Mouse (Mus musculus) gastrocnemius, postnatal 36 days (tissue): Measurements from ENCODE around the gene 4632433K11Rik. TPM values are rescaled to one million over a fixed set of nuclear protein-coding genes. Genes with fewer than 3 reads are reported as not detected.
"Not testable (repeated sequence)": the region's sequence is repeated elsewhere in the genome, so short reads cannot be mapped to it uniquely, and the experiment has no call there.

Source experiments
- DNase-seq, 2 experiments: peaks; one replicate each; pipeline ENCODE4 v3.0.0; 2022
- intact Hi-C: fragments of 180-260 bp; cut with DNase I; formaldehyde crosslinking; loops from one replicate; pipeline ENCODE4 v1.15.1; 2025
- total RNA-seq, 2 experiments: library from RNA; stranded (reverse); gene quantifications; 2 replicates each; pipeline ENCODE4 v1.2.3; 2021

Gene 4632433K11Rik
- total RNA-seq, 2 experiments from 2014 or later: 0.42 TPM; not detected in 1

- intact Hi-C loops: loop anchor here (5.0 kb wide), 1 partner anchor 46 kb away; no protein-coding TSS in a partner anchor
- DNase-seq: no peak
Measured at GRCm38 (mm10) chr7:5052931-5053343, 19.0 kb downstream of the 4632433K11Rik start.

- intact Hi-C loops: loop anchor here (5.0 kb wide), 1 partner anchor 46 kb away; no protein-coding TSS in a partner anchor
- no peak for DNase-seq
Measured at GRCm38 (mm10) chr7:5053456-5054179, 19.7 kb downstream of the 4632433K11Rik start.

GRCm38 (mm10) chr7:5056651-5057263 is 22.8 kb downstream of the 4632433K11Rik start:
- intact Hi-C loops: no loop called here
- no peak for DNase-seq

GRCm38 (mm10) chr7:5057381-5057780 is 23.5 kb downstream of the 4632433K11Rik start:
- intact Hi-C loops: no loop called here

GRCm38 (mm10) chr7:5057804-5058203 is 23.9 kb downstream of the 4632433K11Rik start:
- intact Hi-C loops: loop anchor here (2.0 kb wide), 1 partner anchor 19 kb away; the partner anchor contains the start of gene Zfp784
- no peak for DNase-seq

More at GRCm38 (mm10) chr7:5057381-5057780, 23.5 kb downstream of the 4632433K11Rik start:
- no peak for DNase-seq

GRCm38 (mm10) chr7:5058631-5059030 is 24.7 kb downstream of the 4632433K11Rik start:
- intact Hi-C loops: loop anchor here (2.0 kb wide), 1 partner anchor 20 kb away; the partner anchor contains the start of gene Zfp784
- DNase-seq: no peak

GRCm38 (mm10) chr7:5059421-5059820 is 25.5 kb downstream of the 4632433K11Rik start:
- intact Hi-C loops: loop anchor here (2.0 kb wide), 1 partner anchor 21 kb away; the partner anchor contains the start of gene Zfp784
- DNase-seq: no peak

GRCm38 (mm10) chr7:5060239-5060731 is 26.4 kb downstream of the 4632433K11Rik start:
- peak; percentile 57 to 73 for DNase-seq
- intact Hi-C loops: no loop called here

GRCm38 (mm10) chr7:5060944-5061773 is 27.2 kb downstream of the 4632433K11Rik start:
- intact Hi-C loops: no loop called here
- peak; percentile 96 to 98 for DNase-seq

GRCm38 (mm10) chr7:5061774-5062359 is 27.9 kb downstream of the 4632433K11Rik start, which contains the start of gene U2af2:
Gene U2af2, plus strand, starts transcription at chr7:5062143.
- intact Hi-C loops: no loop called here
- peak; percentile 91 for DNase-seq

- peak in 1 of 2 experiments; percentile 52 for DNase-seq
Measured at GRCm38 (mm10) chr7:5062360-5063001, 28.6 kb downstream of the 4632433K11Rik start.

GRCm38 (mm10) chr7:5064886-5065285 is 31.0 kb downstream of the 4632433K11Rik start:
- no peak for DNase-seq
- intact Hi-C loops: no loop called here

More at GRCm38 (mm10) chr7:5062360-5063001, 28.6 kb downstream of the 4632433K11Rik start:
- intact Hi-C loops: no loop called here

- intact Hi-C loops: no loop called here
Measured at GRCm38 (mm10) chr7:5073586-5073985, 39.7 kb downstream of the 4632433K11Rik start.

GRCm38 (mm10) chr7:5074984-5075383 is 41.1 kb downstream of the 4632433K11Rik start:
- intact Hi-C loops: no loop called here
- DNase-seq: no peak

More at GRCm38 (mm10) chr7:5073586-5073985, 39.7 kb downstream of the 4632433K11Rik start:
- no peak for DNase-seq

GRCm38 (mm10) chr7:5076931-5077330 is 43.0 kb downstream of the 4632433K11Rik start:
- intact Hi-C loops: no loop called here
- no peak for DNase-seq

- DNase-seq: not testable (repeated sequence)
- intact Hi-C loops: loop anchor here (10.0 kb wide), 1 partner anchor 1385 kb away; the partner anchor contains the start of genes Mboat7 and Tsen34
Measured at GRCm38 (mm10) chr7:5079365-5080009, 45.6 kb downstream of the 4632433K11Rik start.

- intact Hi-C loops: loop anchor here (10.0 kb wide), 1 partner anchor 1385 kb away; the partner anchor contains the start of genes Mboat7 and Tsen34
- DNase-seq: peak; percentile 92 to 97
Measured at GRCm38 (mm10) chr7:5080010-5080751, 46.3 kb downstream of the 4632433K11Rik start, which contains the start of gene Epn1. Gene Epn1, plus strand, starts transcription at chr7:5080235.

GRCm38 (mm10) chr7:5080815-5081214 is 46.9 kb downstream of the 4632433K11Rik start:
- intact Hi-C loops: loop anchor here (10.0 kb wide), 1 partner anchor 1386 kb away; the partner anchor contains the start of genes Mboat7 and Tsen34

More at GRCm38 (mm10) chr7:5080815-5081214, 46.9 kb downstream of the 4632433K11Rik start:
- DNase-seq: no peak
